Mouse (Mus musculus) lung, adult 2 months (tissue): ENCODE data around the gene Ccdc114. TPM values are rescaled to one million over a fixed set of nuclear protein-coding genes. Genes with fewer than 3 reads are reported as not detected.

Source experiments
- DNase-seq: peaks from one replicate; pipeline ENCODE4 v3.0.0; 2022
- H3K4me1 ChIP-seq: fragments of 200-500 bp; 2 replicates; pipeline ENCODE4 v1.6.1; 2011; ENCODE audit warnings: low read length; ENCODE audit not compliant: control insufficient read depth, insufficient read depth
- H3K4me3 ChIP-seq: fragments of 200-500 bp; replicated peaks from 2 replicates; pipeline ENCODE3; 2011; ENCODE audit warnings: low read depth, mild to moderate bottlenecking, control low read depth, low read length; ENCODE audit errors: extremely low read depth
- CTCF ChIP-seq: fragments of 200-500 bp; IDR thresholded peaks from 2 replicates; pipeline ENCODE4 v1.5.1; 2011; ENCODE audit warnings: mild to moderate bottlenecking, low read length, control low read depth; ENCODE audit not compliant: insufficient read depth
- POLR2A ChIP-seq: fragments of 200-500 bp; IDR thresholded peaks from 2 replicates; pipeline ENCODE4 v1.6.1; 2011; ENCODE audit warnings: low read depth, mild to moderate bottlenecking, control low read depth, low read length, borderline replicate concordance; ENCODE audit errors: extremely low read depth
- WGBS: fragments of 180-500 bp; shearing (Covaris S2); methylation state at CpG from one replicate; pipeline ENCODE4 v1.1.7; 2018; 5-methylcytosine and 5-hydroxymethylcytosine counted together
- polyA plus RNA-seq: library from polyadenylated mRNA; depleted of rRNA; stranded (reverse); fragments of >200 nt; gene quantifications from 2 replicates; pipeline ENCODE4 v1.2.3, GENCODE M21; 2012; rRNA removed

Gene Ccdc114
- polyA plus RNA-seq, 1 experiment, result 12.3 TPM

- 70% methylated on average over 11 of the region's 11 CpGs for WGBS
- TF ChIP-seq CTCF (no peak), POLR2A (no peak)
- no peaks in the 10 kb centered on the region for H3K4me1 ChIP-seq
These were observed 48.2 kb downstream of the Ccdc114 start for GRCm38 (mm10) chr7:45971831-45972723.

GRCm38 (mm10) chr7:45973271-45973687 is 49.4 kb downstream of the Ccdc114 start:
- WGBS, result 73% methylated on average over 6 of the region's 6 CpGs
- no peak overlapping the region for H3K4me3 ChIP-seq
- TF ChIP-seq POLR2A (no peak), CTCF (no peak)
- no peaks in the 10 kb centered on the region for H3K4me1 ChIP-seq
- no peak for DNase-seq

More at GRCm38 (mm10) chr7:45971831-45972723, 48.2 kb downstream of the Ccdc114 start:
- H3K4me3 ChIP-seq, result no peak overlapping the region
- no peak for DNase-seq

GRCm38 (mm10) chr7:45974103-45974502 is 50.2 kb downstream of the Ccdc114 start:
- Histone ChIP-seq H3K4me3 (no peak overlapping the region), H3K4me1 (no peaks in the 10 kb centered on the region)
- no peak for DNase-seq
- TF ChIP-seq POLR2A (no peak), CTCF (no peak)
- 28% methylated on average over 6 of the region's 6 CpGs for WGBS

GRCm38 (mm10) chr7:45974512-45974911 is 50.6 kb downstream of the Ccdc114 start:
- Histone ChIP-seq H3K4me1 (no peaks in the 10 kb centered on the region), H3K4me3 (no peak overlapping the region)
- no peak for TF ChIP-seq POLR2A
- no peak for TF ChIP-seq CTCF
- WGBS, result 56% methylated on average over 6 of the region's 6 CpGs
- no peak for DNase-seq

DNA sequence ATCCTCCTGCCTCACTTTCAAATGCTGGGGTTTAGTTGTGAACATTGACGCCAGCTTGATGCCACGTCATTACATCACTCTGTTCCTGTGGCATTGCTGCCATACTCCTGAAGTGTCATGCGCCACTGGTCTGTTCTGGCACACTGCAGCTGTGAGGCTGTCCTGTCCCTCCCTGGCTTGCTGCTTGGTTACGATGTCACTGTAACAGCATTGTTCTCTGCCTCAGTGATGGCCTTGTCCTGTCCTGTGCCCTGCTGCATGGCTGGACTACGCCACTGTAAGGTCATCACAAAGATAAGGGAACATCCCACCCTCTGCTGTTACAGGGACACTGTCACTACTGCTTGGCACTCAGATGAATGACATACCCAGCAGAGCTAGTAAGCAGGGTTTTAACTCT is 57.7 kb downstream of the Ccdc114 start:
- Histone ChIP-seq H3K4me1 (no peaks in the 10 kb centered on the region), H3K4me3 (no peak overlapping the region)
- DNase-seq, result no peak
- TF ChIP-seq CTCF (no peak), POLR2A (no peak)
- WGBS, result 73% methylated on average over 5 of the region's 5 CpGs

DNA sequence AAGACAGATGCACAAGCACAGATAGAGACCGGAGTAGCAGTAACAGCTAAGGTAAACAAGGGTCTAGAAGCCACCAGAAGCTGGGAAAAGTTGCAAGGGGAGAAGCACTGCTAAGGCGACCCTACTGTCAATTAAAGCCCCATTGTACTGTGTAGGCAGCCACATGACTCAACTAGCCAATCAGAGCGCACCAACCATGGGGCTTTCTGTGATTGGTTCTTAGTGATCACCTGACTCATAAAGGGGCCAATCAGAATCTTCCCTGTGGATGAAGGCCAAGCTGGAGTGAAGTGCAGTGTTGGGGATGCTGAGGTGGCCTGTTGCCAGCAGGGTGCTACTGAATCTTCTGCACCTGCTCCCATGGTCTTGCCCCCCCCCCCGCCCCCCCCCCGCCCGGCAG is 63.0 kb downstream of the Ccdc114 start:
- WGBS, result 68% methylated on average over 6 of the region's 6 CpGs
- Histone ChIP-seq H3K4me3 (no peak overlapping the region), H3K4me1 (no peaks in the 10 kb centered on the region)
- no peak for DNase-seq
- TF ChIP-seq CTCF (no peak), POLR2A (no peak)

DNA sequence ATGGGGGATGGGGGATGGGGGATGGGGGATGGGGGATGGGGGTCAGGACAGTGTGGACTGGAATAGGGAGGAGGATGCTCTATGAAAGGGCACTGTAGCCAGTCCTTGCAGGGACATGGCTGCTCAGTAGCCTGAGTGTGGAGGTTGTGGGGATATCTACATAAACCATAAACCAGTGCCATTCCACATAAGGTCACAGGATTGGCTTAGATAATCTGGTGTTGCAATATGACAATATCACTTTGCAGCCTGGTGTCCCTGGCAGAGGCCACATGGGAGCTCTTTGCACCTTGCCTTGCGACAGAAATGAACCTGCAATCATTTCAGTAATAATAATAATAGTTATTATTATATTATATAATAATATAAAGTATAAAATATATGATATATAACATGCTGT is 64.5 kb downstream of the Ccdc114 start:
- no peak for TF ChIP-seq CTCF
- TF ChIP-seq POLR2A, result no peak
- WGBS, result 79% methylated on average over 1 of the region's 1 CpGs
- Histone ChIP-seq H3K4me3 (no peak overlapping the region), H3K4me1 (no peaks in the 10 kb centered on the region)
- no peak for DNase-seq

DNA sequence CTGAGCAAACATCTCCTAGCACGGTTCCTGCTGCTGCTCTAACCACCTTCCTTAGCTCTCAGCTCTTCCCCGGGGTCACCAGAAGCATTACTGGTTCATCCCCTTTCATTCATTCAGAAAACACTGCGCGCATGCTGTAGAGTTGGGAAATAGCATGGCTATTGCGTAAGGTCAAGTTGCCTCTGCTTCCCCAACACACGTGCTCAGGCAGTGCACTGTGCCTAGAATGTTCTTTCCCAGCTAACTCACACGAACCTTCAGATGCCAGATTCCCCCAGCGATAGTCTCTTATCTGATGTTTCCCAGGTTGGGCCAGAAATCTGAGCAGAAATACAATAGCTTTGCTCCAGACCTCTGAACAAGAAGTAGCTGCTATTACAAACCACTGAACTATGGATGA is 68.6 kb downstream of the Ccdc114 start:
- TF ChIP-seq CTCF, result no peak
- no peak for TF ChIP-seq POLR2A
- H3K4me1 ChIP-seq, result no peaks in the 10 kb centered on the region
- H3K4me3 ChIP-seq, result no peak overlapping the region
- WGBS, result 56% methylated on average over 8 of the region's 8 CpGs
- DNase-seq, result no peak

Other genes starting within 250 kb of the Ccdc114 start
- gene Ntn5, start 240.1 kb upstream of the Ccdc114 start, polyA plus RNA-seq, result 5.5 and 7.7 TPM in 2 replicates
- gene Sec1, start 229.7 kb upstream of the Ccdc114 start, polyA plus RNA-seq, result 3.7 and 4.5 TPM in 2 replicates
- 5.1 and 6.2 TPM in 2 replicates for gene Car11, start 224.2 kb upstream of the Ccdc114 start, polyA plus RNA-seq
- 43.1 and 133 TPM in 2 replicates for gene Dbp, start 219.0 kb upstream of the Ccdc114 start, polyA plus RNA-seq
- gene Rpl18, start 208.6 kb upstream of the Ccdc114 start, polyA plus RNA-seq, result 1,119 and 1,194 TPM in 2 replicates
- 59.7 and 62.4 TPM in 2 replicates for gene Sphk2, start 206.1 kb upstream of the Ccdc114 start, polyA plus RNA-seq
- 12.2 and 15.0 TPM in 2 replicates for gene Fam83e, start 202.9 kb upstream of the Ccdc114 start, polyA plus RNA-seq
- gene Spaca4, start 198.3 kb upstream of the Ccdc114 start, polyA plus RNA-seq, result not detected in 2 replicates
- gene Lmtk3, start 140.3 kb upstream of the Ccdc114 start, polyA plus RNA-seq, result 0.70 and 1.5 TPM in 2 replicates
- 5.5 and 19.3 TPM in 2 replicates for gene Sult2b1, start 139.4 kb upstream of the Ccdc114 start, polyA plus RNA-seq
- 42.6 and 57.7 TPM in 2 replicates for gene Cyth2, start 109.5 kb upstream of the Ccdc114 start, polyA plus RNA-seq
- 0.43 and 0.49 TPM in 2 replicates for gene Kcnj14, start 99.3 kb upstream of the Ccdc114 start, polyA plus RNA-seq
- gene Grwd1, start 93.1 kb upstream of the Ccdc114 start, polyA plus RNA-seq, result 7.9 and 11.8 TPM in 2 replicates
- gene Kdelr1, start 51.3 kb upstream of the Ccdc114 start, polyA plus RNA-seq, result 178 and 208 TPM in 2 replicates
- 2.5 and 3.5 TPM in 2 replicates for gene Grin2d, start 45.7 kb upstream of the Ccdc114 start, polyA plus RNA-seq
- not detected in 2 replicates for gene Syngr4, start 27.4 kb upstream of the Ccdc114 start, polyA plus RNA-seq
- 35.5 and 41.9 TPM in 2 replicates for gene Tmem143, start 27.1 kb upstream of the Ccdc114 start, polyA plus RNA-seq
- gene Emp3, start 2.7 kb upstream of the Ccdc114 start, polyA plus RNA-seq, result 210 and 228 TPM in 2 replicates
- gene Abcc6, start 106.2 kb downstream of the Ccdc114 start, polyA plus RNA-seq, result 1.5 TPM in 2 replicates
- gene Nomo1, start 109.6 kb downstream of the Ccdc114 start, polyA plus RNA-seq, result 27.8 and 34.0 TPM in 2 replicates
- 4.9 and 5.3 TPM in 2 replicates for gene Kcnj11, start 176.7 kb downstream of the Ccdc114 start, polyA plus RNA-seq